Mouse (Mus musculus) liver, postnatal 0 days (tissue): ENCODE data around the gene Baat. TPM values are rescaled to one million over a fixed set of nuclear protein-coding genes. Genes with fewer than 3 reads are reported as not detected.
A peak's percentile ranks its signal among the peaks of the same experiment; 100 is the strongest.
"Not testable (repeated sequence)": the region's sequence is repeated elsewhere in the genome, so short reads cannot be mapped to it uniquely, and the experiment has no call there.

Source experiments
- ATAC-seq: fragments of 200-750 bp; cut with Nextera tagmentation; 2 replicates; pipeline ENCODE4 v1.8.0; 2017; ENCODE audit warnings: mild to moderate bottlenecking, moderate library complexity
- DNase-seq: peaks from one replicate; pipeline ENCODE4 v3.0.0-alpha.2; 2016
- H3K27ac ChIP-seq: fragments of 300-500 bp; sonication (generic); 2 replicates; pipeline ENCODE4 v1.5.1; 2014; ENCODE audit warnings: antibody characterized with exemption, moderate library complexity, mild to moderate bottlenecking, low read depth
- H3K27me3 ChIP-seq: fragments of 300-500 bp; sonication (generic); 2 replicates; pipeline ENCODE4 v1.6.1; 2014; ENCODE audit warnings: low read length, control low read depth, mixed read lengths; ENCODE audit not compliant: insufficient read depth
- H3K36me3 ChIP-seq: fragments of 300-500 bp; sonication (generic); replicated peaks from 2 replicates; pipeline ENCODE4 v1.6.1; 2014; ENCODE audit warnings: mild to moderate bottlenecking, control low read depth, low read length, moderate library complexity, mixed read lengths; ENCODE audit not compliant: insufficient read depth
- H3K4me1 ChIP-seq: fragments of 300-500 bp; sonication (generic); 2 replicates; pipeline ENCODE4 v1.6.1; 2014; ENCODE audit warnings: antibody characterized with exemption, mild to moderate bottlenecking, control low read depth; ENCODE audit not compliant: insufficient read depth
- H3K4me2 ChIP-seq: fragments of 300-500 bp; sonication (generic); 2 replicates; pipeline ENCODE4 v1.6.1; 2014; ENCODE audit warnings: low read depth, mild to moderate bottlenecking, low read length, moderate library complexity, mixed read lengths
- H3K4me3 ChIP-seq: fragments of 300-500 bp; sonication (generic); 2 replicates; pipeline ENCODE4 v1.5.1; 2014; ENCODE audit warnings: low read depth, low read length
- H3K9ac ChIP-seq: fragments of 300-500 bp; sonication (generic); replicated peaks from 2 replicates; pipeline ENCODE4 v1.6.1; 2014; ENCODE audit warnings: mild to moderate bottlenecking, moderate library complexity
- H3K9me3 ChIP-seq: fragments of 300-500 bp; sonication (generic); 2 replicates; pipeline ENCODE4 v1.6.1; 2016; ENCODE audit warnings: mild to moderate bottlenecking, control low read depth, low read length, mixed read lengths
- CTCF ChIP-seq: sonication (generic); IDR thresholded peaks from 2 replicates; pipeline ENCODE4 v1.5.1; 2016; ENCODE audit warnings: antibody characterized with exemption, low read depth
- EP300 ChIP-seq: IDR thresholded peaks from 2 replicates; pipeline ENCODE4 v1.6.1; 2016; ENCODE audit warnings: antibody characterized with exemption, low read depth, mild to moderate bottlenecking
- WGBS: fragments of 180-500 bp; shearing (Covaris S2); extraction: QIAGEN DNeasy Blood & Tissue Kit; methylation state at CpG from one replicate; pipeline ENCODE4 v1.1.7; 2014; ENCODE audit not compliant: insufficient replicate concordance; 5-methylcytosine and 5-hydroxymethylcytosine counted together
- polyA plus RNA-seq: library from polyadenylated mRNA; unstranded; fragments of >200 nt; fragmentation: Nextera tagmentation; extraction: Ambion mirVana; gene quantifications from 2 replicates; pipeline ENCODE4 v1.2.1, GENCODE M21; 2015

Baat gene
- polyA plus RNA-seq, 1 experiment from 2014 or later: 18.2 TPM

GRCm38 (mm10) chr4:49521346-49521745 lies 15.0 kb upstream of the Baat start:
- no peaks in the 10 kb centered on the region for H3K27me3 ChIP-seq
- peak overlapping the region; percentile 24; the same call in 1 of the 2 replicates for H3K27ac ChIP-seq
- H3K4me3 ChIP-seq: peak overlapping the region; percentile 84
- H3K9ac ChIP-seq: peak overlapping the region; percentile 77
- peaks cover 10% of the 10 kb centered on the region for H3K4me1 ChIP-seq
- H3K4me2 ChIP-seq: peak overlapping the region; percentile 90
- TF ChIP-seq CTCF (peak; percentile 13; the same call in 1 of the 2 replicates), EP300 (no peak)
- no peak for DNase-seq
- peak; percentile 37 for ATAC-seq
- H3K36me3 ChIP-seq: peaks cover 7% of the 10 kb centered on the region; the same call in 1 of the 2 replicates
- WGBS: 0% methylated on average over 17 of the region's 17 CpGs
- no peaks in the 10 kb centered on the region for H3K9me3 ChIP-seq

DNA sequence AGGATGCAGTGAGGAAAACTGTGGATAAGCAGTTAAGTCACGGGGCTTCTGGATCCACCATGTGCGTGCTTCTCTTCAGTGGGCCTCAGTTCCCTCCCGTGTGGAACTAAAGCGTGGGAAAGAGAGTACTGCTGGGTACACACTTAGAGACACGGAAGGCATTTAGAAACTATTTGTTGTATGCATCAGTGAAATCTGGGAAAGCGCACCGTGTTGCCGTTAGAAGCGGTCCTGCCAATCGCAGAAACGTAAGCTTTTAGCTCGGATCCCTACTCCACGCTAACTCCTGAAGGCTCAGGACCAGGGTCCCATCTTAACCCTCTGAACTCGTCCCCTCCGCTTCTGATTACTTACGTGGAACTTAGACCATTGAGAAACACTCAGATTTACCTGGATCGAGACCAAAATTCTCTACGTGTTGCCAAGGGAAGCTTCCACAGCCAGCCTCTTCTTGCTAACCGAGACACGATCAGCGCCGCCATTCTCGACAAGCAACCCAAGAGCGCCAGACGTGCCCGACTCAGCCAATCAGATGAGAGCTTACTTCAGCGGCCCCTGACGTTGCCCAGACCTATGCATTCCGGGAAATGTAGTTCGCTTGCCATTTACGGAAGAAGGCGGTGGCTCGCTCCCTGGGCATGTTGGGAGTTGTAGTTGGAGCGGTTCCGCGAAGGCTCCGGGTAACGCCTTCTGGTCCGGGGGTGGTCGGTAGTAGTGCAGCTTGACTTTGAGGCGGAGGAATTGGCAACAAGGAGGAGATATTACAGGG lies 14.4 kb upstream of the Baat start, which contains the start of the genes Mrpl50 and Zfp189:
TSS of gene Mrpl50 (minus strand) at position 522 of the 769 bp plus-strand sequence.
TSS of gene Zfp189 (plus strand) at position 605 of the 769 bp plus-strand sequence.
- Histone ChIP-seq H3K4me3 (peak within 1 kb of the TSS; percentile 84), H3K4me2 (peak within 1 kb of the TSS; percentile 90), H3K27me3 (no peaks in the 10 kb centered on the region), H3K9ac (peak within 1 kb of the TSS; percentile 88), H3K36me3 (peaks cover 4% of the 10 kb centered on the region; the same call in 1 of the 2 replicates), H3K9me3 (no peaks in the 10 kb centered on the region), H3K27ac (peak within 1 kb of the TSS; percentile 90), H3K4me1 (peaks cover 13% of the 10 kb centered on the region)
- no peak for TF ChIP-seq EP300
- no peak for TF ChIP-seq CTCF
- DNase-seq: peak; percentile 92
- ATAC-seq: peak; percentile 100
- WGBS: under 1% methylated on average over 41 of the region's 41 CpGs

DNA sequence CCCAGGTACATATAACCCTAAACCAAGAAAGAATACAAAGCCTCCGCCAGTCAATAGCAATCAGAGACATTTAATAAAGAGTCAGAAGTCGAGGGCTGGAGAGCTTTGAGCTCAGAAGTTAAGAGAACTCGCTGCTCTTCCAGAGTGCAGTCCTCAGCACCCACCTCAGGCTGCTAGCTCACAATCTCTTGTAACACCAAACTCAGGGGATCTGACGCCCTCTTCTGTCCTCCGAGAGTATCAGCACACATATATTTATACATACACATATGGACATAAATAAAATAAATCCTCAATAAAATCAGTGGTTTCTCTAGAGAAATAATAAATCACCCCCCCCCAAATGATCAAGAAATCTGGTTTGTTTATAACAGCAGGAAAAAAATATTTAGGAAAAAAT lies 13.1 kb upstream of the Baat start:
- ATAC-seq (no peak), DNase-seq (peak; percentile 42)
- TF ChIP-seq EP300: no peak
- peak; percentile 49 for TF ChIP-seq CTCF
- no peak overlapping the region for H3K27ac ChIP-seq
- H3K9me3 ChIP-seq: no peaks in the 10 kb centered on the region
- peak overlapping the region; percentile 84 for H3K4me3 ChIP-seq
- peaks cover 5% of the 10 kb centered on the region for H3K36me3 ChIP-seq
- no peaks in the 10 kb centered on the region for H3K27me3 ChIP-seq
- peak overlapping the region; percentile 90 for H3K4me2 ChIP-seq
- 77% methylated on average over 5 of the region's 5 CpGs for WGBS
- H3K4me1 ChIP-seq: peaks cover 13% of the 10 kb centered on the region
- H3K9ac ChIP-seq: no peak overlapping the region

DNA sequence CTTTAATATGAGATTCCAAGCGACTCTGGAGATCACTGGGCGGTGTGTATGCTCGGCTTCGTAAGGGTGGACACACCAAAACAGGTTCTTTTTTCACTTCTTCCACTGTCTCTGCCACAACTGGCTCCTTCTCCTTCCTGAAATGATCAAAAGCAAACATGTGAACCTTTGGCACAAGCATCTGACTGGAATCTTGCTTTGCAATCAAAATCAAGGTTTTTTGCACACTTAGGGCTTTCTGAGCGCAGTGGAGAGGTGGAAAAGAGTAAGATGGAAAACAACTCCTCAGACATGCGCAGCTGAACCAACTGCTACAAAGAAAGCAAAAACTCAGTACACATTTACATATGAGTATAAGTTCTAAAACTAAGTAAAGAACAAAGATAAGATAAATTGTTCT lies 8.1 kb upstream of the Baat start:
- DNase-seq (no peak), ATAC-seq (no peak)
- Histone ChIP-seq H3K4me3 (no peak overlapping the region), H3K4me1 (peaks cover 10% of the 10 kb centered on the region; the same call in 1 of the 2 replicates), H3K4me2 (no peak overlapping the region), H3K27me3 (no peaks in the 10 kb centered on the region), H3K36me3 (peaks cover 22% of the 10 kb centered on the region), H3K27ac (no peak overlapping the region), H3K9ac (no peak overlapping the region), H3K9me3 (no peaks in the 10 kb centered on the region)
- 93% methylated on average over 6 of the region's 6 CpGs for WGBS
- no peak for TF ChIP-seq EP300
- TF ChIP-seq CTCF: no peak

- DNase-seq: no peak
- Histone ChIP-seq H3K27ac (no peak overlapping the region), H3K36me3 (peaks cover 22% of the 10 kb centered on the region), H3K4me3 (no peak overlapping the region), H3K4me2 (no peak overlapping the region), H3K9ac (no peak overlapping the region), H3K9me3 (no peaks in the 10 kb centered on the region), H3K27me3 (no peaks in the 10 kb centered on the region), H3K4me1 (0 out of 2 replicates have a peak, but pooled peaks cover 5% of the 10 kb centered on the region)
- TF ChIP-seq CTCF: no peak
- TF ChIP-seq EP300: no peak
- 88% methylated on average over 4 of the region's 4 CpGs for WGBS
- no peak for ATAC-seq
These were observed 6.3 kb upstream of the Baat start for GRCm38 (mm10) chr4:49512636-49513035.

GRCm38 (mm10) chr4:49510236-49510835 lies 4.0 kb upstream of the Baat start:
- peak; percentile 81 for ATAC-seq

More at GRCm38 (mm10) chr4:49510236-49510835, 4.0 kb upstream of the Baat start:
- 47% methylated on average over 1 of the region's 1 CpGs for WGBS
- H3K9me3 ChIP-seq, H3K4me1 ChIP-seq, H3K27me3 ChIP-seq, H3K4me2 ChIP-seq, DNase-seq, H3K9ac ChIP-seq, H3K4me3 ChIP-seq: not testable (repeated sequence)
- Histone ChIP-seq H3K36me3 (peaks cover 22% of the 10 kb centered on the region), H3K27ac (peak overlapping the region; percentile 73)
